Mouse (Mus musculus) layer of hippocampus, postnatal 25 days (tissue): ENCODE data around the gene Lipe. TPM values are rescaled to one million over a fixed set of nuclear protein-coding genes. Genes with fewer than 3 reads are reported as not detected.
"Not testable (repeated sequence)": the region's sequence is repeated elsewhere in the genome, so short reads cannot be mapped to it uniquely, and the experiment has no call there.

ENCODE experiments used
- DNase-seq, 2 experiments: peaks; one replicate each; pipeline ENCODE4 v3.0.0; 2022; ENCODE audit warnings: mixed read lengths in 2 of 2, low spot score in 1 of 2; ENCODE audit errors: extremely low spot score in 1 of 2
- total RNA-seq, 2 experiments: library from RNA; stranded (reverse); gene quantifications; 2 replicates each; pipeline ENCODE4 v1.2.3; 2021

The Lipe gene
- total RNA-seq, 2 experiments from 2014 or later = 7.0 to 7.8 TPM

GRCm38 (mm10) chr7:25417597-25417996 is 19.1 kb upstream of the Lipe start:
- DNase-seq = peak in 1 of 2 experiments; percentile 30

- no peak for DNase-seq
These were observed 14.4 kb upstream of the Lipe start, which contains the start of gene Cxcl17 for GRCm38 (mm10) chr7:25412833-25413441. TSS of gene Cxcl17 (minus strand) at chr7:25412886.

GRCm38 (mm10) chr7:25411861-25412260 is 13.4 kb upstream of the Lipe start:
- DNase-seq = no peak

GRCm38 (mm10) chr7:25410969-25411615 is 12.6 kb upstream of the Lipe start:
- no peak for DNase-seq

- DNase-seq = no peak
These were observed 10.7 kb upstream of the Lipe start for GRCm38 (mm10) chr7:25409114-25409760.

- no peak for DNase-seq
These were observed 8.0 kb upstream of the Lipe start for GRCm38 (mm10) chr7:25406468-25406867.

- DNase-seq = no peak
These were observed 4.2 kb upstream of the Lipe start for GRCm38 (mm10) chr7:25402671-25403101.

GRCm38 (mm10) chr7:25401986-25402385 is 3.5 kb upstream of the Lipe start:
- DNase-seq = no peak

- no peak for DNase-seq
These were observed 3.0 kb upstream of the Lipe start for GRCm38 (mm10) chr7:25401551-25401950.

- not testable (repeated sequence) for DNase-seq
These were observed 518 bp upstream of the Lipe start for GRCm38 (mm10) chr7:25399028-25399427.

- DNase-seq = no peak
These were observed 1.9 kb downstream of the Lipe start for GRCm38 (mm10) chr7:25396621-25397020.

- DNase-seq = peak; percentile 93 to 98
These were observed 2.7 kb downstream of the Lipe start for GRCm38 (mm10) chr7:25395558-25396521.

GRCm38 (mm10) chr7:25395186-25395557 is 3.3 kb downstream of the Lipe start:
- no peak for DNase-seq

- DNase-seq = no peak
These were observed 3.8 kb downstream of the Lipe start for GRCm38 (mm10) chr7:25394754-25395153.

GRCm38 (mm10) chr7:25393451-25394210 is 4.9 kb downstream of the Lipe start:
- no peak for DNase-seq

GRCm38 (mm10) chr7:25392851-25393250 is 5.7 kb downstream of the Lipe start:
- no peak for DNase-seq

- no peak for DNase-seq
These were observed 6.6 kb downstream of the Lipe start for GRCm38 (mm10) chr7:25391856-25392453.

GRCm38 (mm10) chr7:25390986-25391385 is 7.5 kb downstream of the Lipe start:
- no peak for DNase-seq

GRCm38 (mm10) chr7:25390054-25390770 is 8.3 kb downstream of the Lipe start:
- no peak for DNase-seq
